Mouse (Mus musculus) midbrain, postnatal 0 days (tissue): ENCODE measurements around the gene Xpnpep3. TPM values are rescaled to one million over a fixed set of nuclear protein-coding genes. Genes with fewer than 3 reads are reported as not detected.

ENCODE experiments used
- ATAC-seq: fragments of 200-750 bp; cut with Nextera tagmentation; 2 replicates; pipeline ENCODE4 v1.8.0; 2017; ENCODE audit warnings: moderate number of reproducible peaks, mild to moderate bottlenecking, moderate TSS enrichment, moderate library complexity; ENCODE audit not compliant: low FRiP score
- DNase-seq: peaks from one replicate; pipeline ENCODE4 v3.0.0-alpha.2; 2015; ENCODE audit warnings: low spot score
- H3K27ac ChIP-seq: fragments of 300-500 bp; sonication (generic); 2 replicates; pipeline ENCODE4 v1.5.1; 2014; ENCODE audit warnings: low read depth, mild to moderate bottlenecking, low read length, mixed read lengths
- H3K27me3 ChIP-seq: fragments of 300-500 bp; sonication (generic); 2 replicates; pipeline ENCODE4 v1.6.1; 2014; ENCODE audit warnings: low read length, control low read depth, mixed read lengths; ENCODE audit not compliant: insufficient read depth
- H3K36me3 ChIP-seq: fragments of 300-500 bp; sonication (generic); 2 replicates; pipeline ENCODE4 v1.6.1; 2014; ENCODE audit warnings: low read length, control low read depth, mixed read lengths; ENCODE audit not compliant: insufficient read depth
- H3K4me1 ChIP-seq: fragments of 300-500 bp; sonication (generic); 2 replicates; pipeline ENCODE4 v1.6.1; 2014; ENCODE audit warnings: mild to moderate bottlenecking, control low read depth, antibody characterized with exemption, low read length, mixed read lengths; ENCODE audit not compliant: insufficient read depth
- H3K4me2 ChIP-seq: fragments of 300-500 bp; sonication (generic); 2 replicates; pipeline ENCODE4 v1.6.1; 2014; ENCODE audit warnings: low read depth, mild to moderate bottlenecking, low read length, mixed read lengths; ENCODE audit not compliant: poor library complexity, severe bottlenecking
- H3K4me3 ChIP-seq: fragments of 300-500 bp; sonication (generic); 2 replicates; pipeline ENCODE4 v1.5.1; 2014; ENCODE audit warnings: low read depth, mild to moderate bottlenecking, low read length, moderate library complexity
- H3K9ac ChIP-seq: fragments of 300-500 bp; sonication (generic); replicated peaks from 2 replicates; pipeline ENCODE4 v1.6.1; 2014; ENCODE audit warnings: mild to moderate bottlenecking, low read length, moderate library complexity, mixed read lengths; ENCODE audit not compliant: poor library complexity, severe bottlenecking
- H3K9me3 ChIP-seq: fragments of 300-500 bp; sonication (generic); 2 replicates; pipeline ENCODE4 v1.6.1; 2016; ENCODE audit warnings: low read length, control low read depth
- CTCF ChIP-seq: IDR thresholded peaks from 2 replicates; pipeline ENCODE4 v1.5.1; 2016; ENCODE audit warnings: antibody characterized with exemption, mild to moderate bottlenecking
- WGBS: fragments of 180-500 bp; shearing (Covaris S2); extraction: QIAGEN DNeasy Blood & Tissue Kit; methylation state at CpG from one replicate; pipeline ENCODE4 v1.1.7; 2014; 5-methylcytosine and 5-hydroxymethylcytosine counted together
- polyA plus RNA-seq: library from polyadenylated mRNA; unstranded; fragments of >200 nt; fragmentation: Nextera tagmentation; extraction: Ambion mirVana; gene quantifications from 2 replicates; pipeline ENCODE4 v1.2.1, GENCODE M21; 2015
- total RNA-seq: library from RNA; depleted of rRNA; stranded (reverse); fragments of >200 nt; gene quantifications from 2 replicates; pipeline ENCODE4 v1.2.3, GENCODE M21; 2014

The Xpnpep3 gene
- total and polyA plus RNA-seq, 2 experiments from 2014 or later, result 5.4 to 13.8 TPM

GRCm38 (mm10) chr15:81386327-81386726, 13.6 kb upstream of the Xpnpep3 start:
- Histone ChIP-seq H3K36me3 (peaks cover 41% of the 10 kb centered on the region), H3K9me3 (no peaks in the 10 kb centered on the region), H3K27me3 (no peaks in the 10 kb centered on the region), H3K4me2 (no peak overlapping the region), H3K4me3 (no peak overlapping the region), H3K9ac (no peak overlapping the region), H3K4me1 (no peaks in the 10 kb centered on the region), H3K27ac (no peak overlapping the region)
- ATAC-seq, result no peak
- TF ChIP-seq CTCF, result peak; percentile 19; the same call in 1 of the 2 replicates
- 96% methylated on average over 5 of the region's 5 CpGs for WGBS
- DNase-seq, result peak; percentile 2

GRCm38 (mm10) chr15:81392997-81393396, 6.9 kb upstream of the Xpnpep3 start:
- H3K9ac ChIP-seq, result no peak overlapping the region
- no peak overlapping the region for H3K4me3 ChIP-seq
- no peak overlapping the region for H3K4me2 ChIP-seq
- H3K36me3 ChIP-seq, result peaks cover 12% of the 10 kb centered on the region
- TF ChIP-seq CTCF, result no peak
- no peak overlapping the region for H3K27ac ChIP-seq
- H3K27me3 ChIP-seq, result no peaks in the 10 kb centered on the region
- ATAC-seq (no peak), DNase-seq (no peak)
- no peaks in the 10 kb centered on the region for H3K4me1 ChIP-seq
- no peaks in the 10 kb centered on the region for H3K9me3 ChIP-seq

- no peak overlapping the region for H3K4me3 ChIP-seq
- H3K27ac ChIP-seq, result no peak overlapping the region
- ATAC-seq, result no peak
- H3K9ac ChIP-seq, result no peak overlapping the region
- no peaks in the 10 kb centered on the region for H3K9me3 ChIP-seq
- WGBS, result 88% methylated on average over 8 of the region's 8 CpGs
- no peaks in the 10 kb centered on the region for H3K27me3 ChIP-seq
- peaks cover 8% of the 10 kb centered on the region for H3K36me3 ChIP-seq
- 0 out of 2 replicates have a peak, but pooled peaks cover 4% of the 10 kb centered on the region for H3K4me1 ChIP-seq
- no peak overlapping the region for H3K4me2 ChIP-seq
- DNase-seq, result no peak
- TF ChIP-seq CTCF, result no peak
Measured at GRCm38 (mm10) chr15:81394211-81394915, 5.6 kb upstream of the Xpnpep3 start.

GRCm38 (mm10) chr15:81398189-81398588, 1.7 kb upstream of the Xpnpep3 start:
- peak overlapping the region; percentile 93 for H3K4me3 ChIP-seq
- no peaks in the 10 kb centered on the region for H3K36me3 ChIP-seq
- no peaks in the 10 kb centered on the region for H3K27me3 ChIP-seq
- no peak overlapping the region for H3K27ac ChIP-seq
- H3K9me3 ChIP-seq, result no peaks in the 10 kb centered on the region
- DNase-seq (no peak), ATAC-seq (no peak)
- H3K4me1 ChIP-seq, result 0 out of 2 replicates have a peak, but pooled peaks cover 4% of the 10 kb centered on the region
- TF ChIP-seq CTCF, result no peak
- H3K4me2 ChIP-seq, result peak overlapping the region; percentile 60
- no peak overlapping the region; the same call in 1 of the 2 replicates for H3K9ac ChIP-seq

- no peak for TF ChIP-seq CTCF
- WGBS, result under 1% methylated on average over 21 of the region's 21 CpGs
- ATAC-seq (no peak), DNase-seq (no peak)
- Histone ChIP-seq H3K4me3 (peak overlapping the region; percentile 93), H3K4me2 (peak overlapping the region; percentile 60), H3K27ac (peak overlapping the region; percentile 97), H3K9me3 (no peaks in the 10 kb centered on the region), H3K4me1 (0 out of 2 replicates have a peak, but pooled peaks cover 4% of the 10 kb centered on the region), H3K27me3 (no peaks in the 10 kb centered on the region), H3K36me3 (no peaks in the 10 kb centered on the region), H3K9ac (peak overlapping the region; percentile 90)
Measured at GRCm38 (mm10) chr15:81399297-81399637, 671 bp upstream of the Xpnpep3 start.

GRCm38 (mm10) chr15:81405008-81405407, 5.1 kb downstream of the Xpnpep3 start:
- ATAC-seq, result no peak
- Histone ChIP-seq H3K4me2 (no peak overlapping the region), H3K9me3 (no peaks in the 10 kb centered on the region), H3K36me3 (no peaks in the 10 kb centered on the region), H3K9ac (no peak overlapping the region), H3K4me1 (no peaks in the 10 kb centered on the region), H3K27ac (no peak overlapping the region), H3K4me3 (no peak overlapping the region), H3K27me3 (no peaks in the 10 kb centered on the region)
- WGBS, result 63% methylated on average over 3 of the region's 3 CpGs
- no peak for DNase-seq
- no peak for TF ChIP-seq CTCF
